Comparison of ENCODE assay signal across 7 mouse cellular contexts in genomic region chr3:115689352-115689751, GRCm38 (mm10). TPM values are rescaled to one million over a fixed set of nuclear protein-coding genes. Genes with fewer than 3 reads are reported as not detected.
DNase-seq lines count a peak whose midpoint lies in the region; ATAC-seq and TF ChIP-seq lines count a peak whose summit lies in the region.

No protein-coding gene starts in this region.

- no peaks in the 10 kb centered on the region for H3K36me3 ChIP-seq in spleen, adult 2 months (ENCODE audit: control insufficient read depth, insufficient read depth, low read length)
- no peaks in the 10 kb centered on the region for H3K36me3 ChIP-seq in myocyte (ENCODE audit: control insufficient read depth, insufficient read depth)

- no peak overlapping the region for H3K4me3 ChIP-seq in spleen, adult 2 months (ENCODE audit: extremely low read depth, insufficient read depth, insufficient read length)
- H3K4me3 ChIP-seq in myocyte: no peak overlapping the region

- H3K4me2 ChIP-seq in myocyte (ENCODE audit: low read depth): peak overlapping the region; percentile 62

- no peaks in the 10 kb centered on the region for H3K79me2 ChIP-seq in myocyte (ENCODE audit: control insufficient read depth, insufficient read depth)

- peak overlapping the region; percentile 71 for H3K27ac ChIP-seq in spleen, adult 2 months (ENCODE audit: insufficient read depth, low read length)

- H3K27me3 ChIP-seq in spleen, adult 2 months (ENCODE audit: control insufficient read depth, insufficient read depth, low read length): no peaks in the 10 kb centered on the region
- H3K27me3 ChIP-seq in myocyte (ENCODE audit: control insufficient read depth, insufficient read depth, insufficient read length): no peaks in the 10 kb centered on the region

- no peak for DNase-seq in spleen, adult 2 months (ENCODE audit: low read depth in 1 of 2, low spot score in 2 of 2)
- DNase-seq in spleen, postnatal 10 days (ENCODE audit: low spot score in 2 of 2): no peak
- peak; percentile 60 for DNase-seq in brain, adult 2 months (ENCODE audit: low read depth, low spot score)
- no peak for DNase-seq in cerebellum, adult 8-10 months
- DNase-seq in cerebellum, postnatal 36 days: no peak

- ATAC-seq in inflammation-experienced regulatory T-cells, adult 6 months: peak; percentile 67

- H3ac ChIP-seq in myocyte (ENCODE audit: control insufficient read depth, insufficient read length): no peak overlapping the region

- no peak for TF ChIP-seq POLR2A in spleen, adult 2 months (IDR thresholded peaks at IDR 0.05; ENCODE audit: low read depth, low read length)
- TF ChIP-seq POLR2A in myocyte (IDR thresholded peaks at IDR 0.05; ENCODE audit: insufficient read length, low read depth): no peak

- peaks cover 33% of the 10 kb centered on the region; the same call in 1 of the 2 replicates for H3K4me1 ChIP-seq in spleen, adult 2 months (ENCODE audit: control insufficient read depth, insufficient read depth, insufficient read length)

- TF ChIP-seq CTCF in spleen, adult 2 months (IDR thresholded peaks at IDR 0.05; ENCODE audit: extremely low read depth, insufficient read depth, insufficient read length, insufficient replicate concordance): no peak

- 3% methylated on average over 8 of the region's 8 CpGs for WGBS in spleen, adult 2 months

TF ChIP-seq in myocyte, 11 proteins besides CTCF, POLR2A, EP300 and RAD21:
- TF ChIP-seq MAX (IDR thresholded peaks at IDR 0.05; ENCODE audit: low read depth): no peak

RNA-seq across cellular contexts. Expression of gene S1pr1, which starts 25.5 kb away (rescaled TPM):
- 138 and 187 TPM in 2 replicates for polyA plus RNA-seq in spleen, adult 2 months (2012; rRNA removed)
- 100 to 1,000 TPM; 148 to 162 (median 162) TPM for polyA plus RNA-seq in inflammation-experienced regulatory T-cells, adult 6 months (2017; shearing (Covaris generic))
- polyA plus RNA-seq in myocyte (2012; fragmentation: generic; extraction: Trizol): 3.1 TPM

Comparison
In these comparisons a context has a peak if more than half of its experiments do, and no peak if none do; other contexts are left out.
1. RNA of gene S1pr1, which starts 25.5 kb away (polyA plus RNA-seq): 148 to 162 TPM in inflammation-experienced regulatory T-cells, adult 6 months and 138 to 187 TPM in spleen, adult 2 months; 3.1 TPM in myocyte (single experiment); every median in the first group is over 10 times any median in the second.